ENCODE assay signal across 8 mouse cellular contexts in genomic region chr8:126667721-126668656, GRCm38 (mm10).
A peak's percentile ranks its signal among the peaks of the same experiment; 100 is the strongest.
DNase-seq lines count a peak whose midpoint lies in the region; ATAC-seq and TF ChIP-seq lines count a peak whose summit lies in the region.

No protein-coding gene starts in this region.

- H3K36me3 ChIP-seq in heart, embryonic 10.5 days: no peaks in the 10 kb centered on the region
- H3K36me3 ChIP-seq in limb, embryonic 12.5 days: no peaks in the 10 kb centered on the region
- H3K36me3 ChIP-seq in neural tube, embryonic 12.5 days: no peaks in the 10 kb centered on the region

- peak overlapping the region; percentile 87 for H3K27ac ChIP-seq in embryonic fibroblast, embryonic 13.5 days (ENCODE audit: insufficient read depth, low read length)
- H3K27ac ChIP-seq in heart, embryonic 10.5 days: peak overlapping the region; percentile 97
- H3K27ac ChIP-seq in limb, embryonic 12.5 days: peak overlapping the region; percentile 99
- H3K27ac ChIP-seq in neural tube, embryonic 12.5 days: peak overlapping the region; percentile 92

- peak; percentile 0; the same call in 1 of the 2 replicates for ATAC-seq in frontal cortex, adult (ENCODE audit: low TSS enrichment)
- ATAC-seq in limb, embryonic 12.5 days (ENCODE audit: insufficient number of reproducible peaks, insufficient read depth, low FRiP score, low TSS enrichment, low read depth): no peak
- no peak for ATAC-seq in neural tube, embryonic 12.5 days (ENCODE audit: low FRiP score, low read depth)

- no peak for TF ChIP-seq CTCF in embryonic fibroblast, embryonic 13.5 days (IDR thresholded peaks at IDR 0.05; ENCODE audit: borderline replicate concordance, insufficient read depth, low read length)

- no peak overlapping the region for H3K9ac ChIP-seq in limb, embryonic 12.5 days (replicated peaks)
- H3K9ac ChIP-seq in neural tube, embryonic 12.5 days: 0 out of 2 replicates have a peak overlapping the region, but pooled peaks have one; percentile 3

- H3K9me3 ChIP-seq in heart, embryonic 10.5 days: no peaks in the 10 kb centered on the region
- H3K9me3 ChIP-seq in limb, embryonic 12.5 days: no peaks in the 10 kb centered on the region
- no peaks in the 10 kb centered on the region for H3K9me3 ChIP-seq in neural tube, embryonic 12.5 days

- TF ChIP-seq POLR2A in embryonic fibroblast, embryonic 13.5 days (IDR thresholded peaks at IDR 0.05; ENCODE audit: low read depth, low read length): no peak

- no peak for DNase-seq in frontal cortex, postnatal 25 days (ENCODE audit: low spot score in 2 of 2)
- DNase-seq in heart, embryonic 10.5 days (ENCODE audit: low spot score): no peak
- DNase-seq in kidney, adult 9 months: peak; percentile 95
- DNase-seq in urinary bladder, postnatal 14 days (ENCODE audit: low spot score): peak; percentile 75

- 66% methylated on average over 16 of the region's 16 CpGs for WGBS in heart, embryonic 10.5 days
- WGBS in limb, embryonic 12.5 days: 82% methylated on average over 16 of the region's 16 CpGs
- WGBS in neural tube, embryonic 12.5 days: 71% methylated on average over 16 of the region's 16 CpGs

- H3K4me1 ChIP-seq in embryonic fibroblast, embryonic 13.5 days (ENCODE audit: control insufficient read depth, insufficient read depth, low read length): peaks cover 22% of the 10 kb centered on the region
- peaks cover 68% of the 10 kb centered on the region for H3K4me1 ChIP-seq in heart, embryonic 10.5 days
- peaks cover 64% of the 10 kb centered on the region for H3K4me1 ChIP-seq in limb, embryonic 12.5 days (replicated peaks)
- H3K4me1 ChIP-seq in neural tube, embryonic 12.5 days: peaks cover 56% of the 10 kb centered on the region

- no peaks in the 10 kb centered on the region for H3K27me3 ChIP-seq in heart, embryonic 10.5 days (ENCODE audit: insufficient read depth, poor library complexity, severe bottlenecking)
- H3K27me3 ChIP-seq in limb, embryonic 12.5 days: no peaks in the 10 kb centered on the region
- no peaks in the 10 kb centered on the region for H3K27me3 ChIP-seq in neural tube, embryonic 12.5 days (replicated peaks)

- no peak overlapping the region for H3K4me2 ChIP-seq in limb, embryonic 12.5 days
- no peak overlapping the region for H3K4me2 ChIP-seq in neural tube, embryonic 12.5 days (replicated peaks)

- H3K4me3 ChIP-seq in embryonic fibroblast, embryonic 13.5 days (ENCODE audit: insufficient read depth, low read length): no peak overlapping the region
- H3K4me3 ChIP-seq in heart, embryonic 10.5 days: no peak overlapping the region
- no peak overlapping the region for H3K4me3 ChIP-seq in limb, embryonic 12.5 days (replicated peaks)
- H3K4me3 ChIP-seq in neural tube, embryonic 12.5 days: no peak overlapping the region

Comparison
In these comparisons a context has a peak if more than half of its experiments do, and no peak if none do; other contexts are left out.
1. DNase-seq: peak in kidney, adult 9 months (single experiment) and urinary bladder, postnatal 14 days (single experiment); none in frontal cortex, postnatal 25 days (0 of 2) and heart, embryonic 10.5 days (single experiment).
2. Peak in every context shown above with its lines, with median percentiles within 50 percentile points of each other: H3K27ac ChIP-seq.